11 mouse cellular contexts compared by ENCODE assay signal in the genomic region with DNA sequence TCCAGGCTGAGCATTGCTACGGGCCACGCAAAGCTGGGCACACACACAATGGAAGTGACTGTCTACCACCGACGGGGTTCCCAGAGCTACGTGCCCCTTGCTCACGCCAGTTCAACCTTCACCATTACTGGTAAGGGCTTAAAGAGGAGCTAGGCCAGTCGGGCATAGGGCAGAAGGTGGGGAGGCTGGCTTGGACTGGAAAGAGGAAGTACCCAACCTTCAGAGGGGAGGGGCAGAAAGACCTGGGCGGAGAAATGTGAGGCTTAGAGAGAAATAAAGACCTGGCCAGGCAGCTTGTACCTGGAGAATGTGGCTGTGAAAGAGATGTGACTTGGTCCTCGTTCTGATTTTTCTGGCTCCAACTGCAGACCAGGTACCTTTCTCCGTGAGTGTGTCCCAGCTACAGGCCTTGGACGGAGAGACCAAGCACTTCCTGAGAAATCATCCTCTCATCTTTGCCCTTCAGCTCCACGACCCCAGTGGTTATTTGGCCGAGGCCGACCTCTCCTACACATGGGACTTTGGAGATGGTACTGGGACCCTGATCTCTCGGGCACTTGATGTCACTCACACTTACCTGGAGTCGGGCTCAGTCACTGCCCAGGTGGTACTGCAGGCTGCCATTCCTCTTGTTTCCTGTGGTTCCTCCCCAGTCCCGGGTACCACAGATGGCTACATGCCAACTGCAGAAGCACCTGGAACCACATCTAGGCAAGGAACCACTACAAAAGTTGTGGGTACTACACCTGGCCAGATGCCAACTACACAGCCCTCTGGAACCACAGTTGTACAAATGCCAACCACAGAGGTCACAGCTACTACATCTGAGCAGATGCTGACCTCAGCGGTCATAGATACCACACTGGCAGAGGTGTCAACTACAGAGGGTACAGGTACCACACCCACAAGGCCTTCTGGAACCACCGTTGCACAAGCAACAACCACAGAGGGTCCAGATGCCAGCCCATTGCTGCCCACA. TPM values are rescaled to one million over a fixed set of nuclear protein-coding genes. Genes with fewer than 3 reads are reported as not detected.
DNase-seq lines count a peak whose midpoint lies in the region; ATAC-seq and TF ChIP-seq lines count a peak whose summit lies in the region.
"Had no signal": no experiment of that assay in that cellular context is flagged by ENCODE, and none has a peak within 500 bp of the region (broad histone marks: within the 10 kb centered on the region; RNA-seq: fewer than 3 reads in every experiment).

No protein-coding gene starts in this region.

- H3K4me2 ChIP-seq in liver, embryonic 14.5 days (ENCODE audit: low read depth), result no peak overlapping the region

- TF ChIP-seq CTCF in G1E (IDR thresholded peaks at IDR 0.05; ENCODE audit: low read depth, low read length), result no peak
- TF ChIP-seq CTCF in liver, embryonic 14.5 days (IDR thresholded peaks at IDR 0.05; ENCODE audit: low read depth), result no peak
- TF ChIP-seq CTCF in left cerebral cortex, adult 2 months (IDR thresholded peaks at IDR 0.05), result no peak

- intact Hi-C loops in left cerebral cortex, adult 2 months (cut with DNase I), result no loop called here

- H3K4me1 ChIP-seq in G1E (ENCODE audit: insufficient read depth, low read depth, low read length), result peaks cover 15% of the 10 kb centered on the region
- no peaks in the 10 kb centered on the region for H3K4me1 ChIP-seq in liver, embryonic 14.5 days (replicated peaks; ENCODE audit: control insufficient read depth in 2 of 2, insufficient read depth in 2 of 2, low read length in 1 of 2)

- DNase-seq in A20 (ENCODE audit: low read depth, low spot score), result peak; percentile 81
- peak; percentile 75 for DNase-seq in G1E (ENCODE audit: low spot score)
- no peak for DNase-seq in liver, embryonic 14.5 days (ENCODE audit: low read depth in 3 of 3, low spot score in 3 of 3)
- peak; percentile 18 to 61 for DNase-seq in spleen, postnatal 10 days (ENCODE audit: low spot score in 2 of 2)
- DNase-seq in frontal cortex, postnatal 36 days (ENCODE audit: low spot score in 2 of 2), result no peak
- no peak for DNase-seq in embryo, embryonic 10.5 days (ENCODE audit: low spot score)
- DNase-seq in left cerebral cortex, adult 2 months (ENCODE audit: extremely low spot score in 1 of 2, low spot score in 2 of 2), result no peak
- no peak for DNase-seq in urinary bladder, adult 2 months (ENCODE audit: low spot score)
- DNase-seq: heart, postnatal 4 days had no signal

- no peak overlapping the region for H3K9ac ChIP-seq in liver, embryonic 14.5 days (replicated peaks)

- no peak for TF ChIP-seq EP300 in liver, embryonic 14.5 days (IDR thresholded peaks at IDR 0.05; ENCODE audit: low read depth)

- WGBS in liver, embryonic 14.5 days (ENCODE audit: insufficient replicate concordance), result 61% methylated on average over 19 of the region's 19 CpGs

- H3K9me3 ChIP-seq in G1E (replicated peaks), result no peaks in the 10 kb centered on the region
- no peaks in the 10 kb centered on the region for H3K9me3 ChIP-seq in liver, embryonic 14.5 days (ENCODE audit: control insufficient read depth, low read length)

- H3K27ac ChIP-seq in liver, embryonic 14.5 days, result no peak overlapping the region
- no peak overlapping the region for H3K27ac ChIP-seq in left cerebral cortex, adult 2 months
- H3K27ac ChIP-seq: kidney, postnatal 0 days had no signal

- H3K4me3 ChIP-seq in G1E (ENCODE audit: low read depth, low read length), result peak overlapping the region; percentile 56; the same call in 1 of the 2 replicates
- no peak overlapping the region for H3K4me3 ChIP-seq in liver, embryonic 14.5 days (ENCODE audit: insufficient read depth in 1 of 2, low read depth in 2 of 2, low read length in 2 of 2)
- H3K4me3 ChIP-seq in left cerebral cortex, adult 2 months, result no peak overlapping the region

- ATAC-seq in G1E (ENCODE audit: extremely low read depth, insufficient number of reproducible peaks, low FRiP score, poor library complexity, severe bottlenecking), result peak; percentile 90
- peak; percentile 21; the same call in 1 of the 2 replicates for ATAC-seq in liver, embryonic 14.5 days (ENCODE audit: insufficient read depth)
- ATAC-seq: Patski had no signal

- H3K27me3 ChIP-seq in G1E (ENCODE audit: insufficient read depth, low read length), result peaks cover 23% of the 10 kb centered on the region
- no peaks in the 10 kb centered on the region for H3K27me3 ChIP-seq in liver, embryonic 14.5 days (ENCODE audit: control insufficient read depth, insufficient read depth, low read length)

- no peaks in the 10 kb centered on the region for H3K36me3 ChIP-seq in G1E (replicated peaks)
- no peaks in the 10 kb centered on the region for H3K36me3 ChIP-seq in liver, embryonic 14.5 days (replicated peaks; ENCODE audit: control insufficient read depth, insufficient read depth, low read depth)

RNA-seq across cellular contexts. Expression of a gene that starts 11.0 kb away (rescaled TPM):
- total RNA-seq in G1E (2014; fragmentation: Nextera tagmentation) (108 and 117 TPM in 2 replicates), G1E (2017) (109 and 113 TPM in 2 replicates)
- 34.7 and 36.3 TPM in 2 replicates for polyA plus RNA-seq in G1E (2012)
- polyA plus RNA-seq in liver, embryonic 14.5 days (2012; rRNA removed), result 38.8 and 40.7 TPM in 2 replicates
- 51.8 and 56.6 TPM in 2 replicates for polyA plus RNA-seq in liver, embryonic 14.5 days (2014; fragmentation: Nextera tagmentation; extraction: Ambion mirVana)
- 1 to 10 TPM; 2.2 to 2.6 TPM for total RNA-seq in left cerebral cortex, adult 2 months (2021)
- 23.6 and 32.4 TPM in 2 replicates for polyA plus RNA-seq in urinary bladder, adult 2 months (2012; rRNA removed)

RNA-seq across cellular contexts. Expression of a gene that starts 11.9 kb away (rescaled TPM):
- total RNA-seq in G1E (2014; fragmentation: Nextera tagmentation) (0.58 and 2.4 TPM in 2 replicates), G1E (2017) (0.76 and 1.0 TPM in 2 replicates)
- polyA plus RNA-seq in G1E (2012), result 0.05 and 0.06 TPM in 2 replicates
- 0.27 and 0.31 TPM in 2 replicates for polyA plus RNA-seq in liver, embryonic 14.5 days (2012; rRNA removed)
- 0.20 and 0.50 TPM in 2 replicates for polyA plus RNA-seq in liver, embryonic 14.5 days (2014; fragmentation: Nextera tagmentation; extraction: Ambion mirVana)
- under 1 TPM; 0.36 to 0.75 TPM for total RNA-seq in left cerebral cortex, adult 2 months (2021)
- polyA plus RNA-seq in urinary bladder, adult 2 months (2012; rRNA removed), result 0.72 and 0.95 TPM in 2 replicates

RNA-seq across cellular contexts. Expression of a gene that starts 19.8 kb away (rescaled TPM):
- total RNA-seq in G1E (2014; fragmentation: Nextera tagmentation) (49.1 TPM in 2 replicates), G1E (2017) (48.0 and 52.7 TPM in 2 replicates)
- polyA plus RNA-seq in G1E (2012), result 17.5 and 20.0 TPM in 2 replicates
- polyA plus RNA-seq in liver, embryonic 14.5 days (2012; rRNA removed), result 17.8 and 19.3 TPM in 2 replicates
- polyA plus RNA-seq in liver, embryonic 14.5 days (2014; fragmentation: Nextera tagmentation; extraction: Ambion mirVana), result 24.5 and 26.2 TPM in 2 replicates
- 100 to 1,000 TPM; 123 to 132 TPM for total RNA-seq in left cerebral cortex, adult 2 months (2021)
- polyA plus RNA-seq in urinary bladder, adult 2 months (2012; rRNA removed), result 101 and 107 TPM in 2 replicates

RNA-seq across cellular contexts. Expression of a gene that starts 28.8 kb away (rescaled TPM):
- total RNA-seq in G1E (2014; fragmentation: Nextera tagmentation) (6.8 and 8.4 TPM in 2 replicates), G1E (2017) (3.3 TPM in 2 replicates)
- polyA plus RNA-seq in G1E (2012), result 0.19 and 0.50 TPM in 2 replicates
- 1.4 and 1.6 TPM in 2 replicates for polyA plus RNA-seq in liver, embryonic 14.5 days (2012; rRNA removed)
- 2.0 and 2.1 TPM in 2 replicates for polyA plus RNA-seq in liver, embryonic 14.5 days (2014; fragmentation: Nextera tagmentation; extraction: Ambion mirVana)
- total RNA-seq in left cerebral cortex, adult 2 months (2021), result 1 to 10 TPM; 7.4 to 7.9 TPM
- 65.5 and 71.0 TPM in 2 replicates for polyA plus RNA-seq in urinary bladder, adult 2 months (2012; rRNA removed)

RNA-seq across cellular contexts. Expression of a gene that starts 31.8 kb away (rescaled TPM):
- total RNA-seq in G1E (2014; fragmentation: Nextera tagmentation) (78.7 and 93.7 TPM in 2 replicates), G1E (2017) (44.3 and 47.3 TPM in 2 replicates)
- polyA plus RNA-seq in G1E (2012), result 144 and 169 TPM in 2 replicates
- 14.2 and 19.5 TPM in 2 replicates for polyA plus RNA-seq in liver, embryonic 14.5 days (2012; rRNA removed)
- 12.4 and 15.3 TPM in 2 replicates for polyA plus RNA-seq in liver, embryonic 14.5 days (2014; fragmentation: Nextera tagmentation; extraction: Ambion mirVana)
- 10 to 100 TPM; 27.1 to 27.8 TPM for total RNA-seq in left cerebral cortex, adult 2 months (2021)
- polyA plus RNA-seq in urinary bladder, adult 2 months (2012; rRNA removed), result 32.9 and 36.9 TPM in 2 replicates

Comparison
In these comparisons a context has a peak if more than half of its experiments do, and no peak if none do; other contexts are left out.
1. DNase-seq: peak in A20 (single experiment), G1E (single experiment) and spleen, postnatal 10 days (2 of 2); none in liver, embryonic 14.5 days (0 of 3), frontal cortex, postnatal 36 days (0 of 2), embryo, embryonic 10.5 days (single experiment), left cerebral cortex, adult 2 months (0 of 2) and urinary bladder, adult 2 months (single experiment).